Mouse (Mus musculus) lung, embryonic 16.5 days (tissue): ENCODE data around the gene Dock8. TPM values are rescaled to one million over a fixed set of nuclear protein-coding genes. Genes with fewer than 3 reads are reported as not detected.
"Not testable (repeated sequence)": the region's sequence is repeated elsewhere in the genome, so short reads cannot be mapped to it uniquely, and the experiment has no call there.

Experiments
- ATAC-seq: fragments of 200-750 bp; cut with Nextera tagmentation; 2 replicates; pipeline ENCODE4 v1.8.0; 2017; ENCODE audit warnings: low read depth, mild to moderate bottlenecking, moderate library complexity
- H3K27ac ChIP-seq: fragments of 300-500 bp; sonication (generic); 2 replicates; pipeline ENCODE4 v1.5.1; 2014; ENCODE audit warnings: mild to moderate bottlenecking, control low read depth, low read length
- H3K27me3 ChIP-seq: fragments of 300-500 bp; sonication (generic); 2 replicates; pipeline ENCODE4 v1.6.1; 2014; ENCODE audit warnings: low read depth, low read length, mixed read lengths; ENCODE audit not compliant: control insufficient read depth, insufficient read depth
- H3K36me3 ChIP-seq: fragments of 300-500 bp; sonication (generic); 2 replicates; pipeline ENCODE4 v1.6.1; 2014; ENCODE audit warnings: low read length; ENCODE audit not compliant: control insufficient read depth, insufficient read depth
- H3K4me1 ChIP-seq: fragments of 300-500 bp; sonication (generic); replicated peaks from 2 replicates; pipeline ENCODE4 v1.6.1; 2014; ENCODE audit warnings: low read length, mixed read lengths; ENCODE audit not compliant: control insufficient read depth, insufficient read depth
- H3K4me2 ChIP-seq: fragments of 300-500 bp; sonication (generic); 2 replicates; pipeline ENCODE4 v1.6.1; 2014; ENCODE audit warnings: low read depth, low read length, control low read depth
- H3K4me3 ChIP-seq: fragments of 300-500 bp; sonication (generic); 2 replicates; pipeline ENCODE4 v1.5.1; 2014; ENCODE audit warnings: mild to moderate bottlenecking, low read length, control low read depth
- H3K9ac ChIP-seq: fragments of 300-500 bp; sonication (generic); 2 replicates; pipeline ENCODE4 v1.6.1; 2014; ENCODE audit warnings: low read length, control low read depth
- H3K9me3 ChIP-seq: fragments of 300-500 bp; sonication (generic); 2 replicates; pipeline ENCODE4 v1.6.1; 2016; ENCODE audit warnings: low read length; ENCODE audit not compliant: control insufficient read depth
- WGBS: fragments of 180-500 bp; shearing (Covaris S2); extraction: QIAGEN DNeasy Blood & Tissue Kit; methylation state at CpG from one replicate; pipeline ENCODE4 v1.1.7; 2014; 5-methylcytosine and 5-hydroxymethylcytosine counted together
- polyA plus RNA-seq: library from polyadenylated mRNA; unstranded; fragments of >200 nt; fragmentation: Nextera tagmentation; extraction: Ambion mirVana; gene quantifications from 2 replicates; pipeline ENCODE4 v1.2.1, GENCODE M21; 2015

Gene Dock8
- polyA plus RNA-seq, 1 experiment from 2014 or later = 3.9 TPM

DNA sequence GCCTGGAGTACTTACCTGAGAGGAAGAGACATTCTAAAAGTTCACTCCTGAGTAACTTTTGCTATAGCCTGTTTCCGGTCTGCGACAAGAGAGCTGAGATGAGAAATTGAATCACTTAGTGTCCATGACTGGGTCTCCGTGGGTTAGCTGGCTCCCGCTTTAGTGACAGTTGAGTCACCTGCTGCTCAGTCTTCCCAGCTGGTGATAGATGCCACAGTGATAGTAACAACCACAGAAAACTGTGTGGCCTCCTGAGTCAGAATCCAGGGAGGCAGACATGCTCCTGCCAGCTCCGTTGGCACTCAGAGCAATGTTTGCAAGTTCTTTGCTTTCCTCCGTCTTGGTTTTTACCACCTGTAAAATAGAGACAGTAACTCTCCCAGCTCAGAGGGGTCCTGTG lies 23.4 kb downstream of the Dock8 start:
- no peak overlapping the region for H3K4me2 ChIP-seq
- no peak overlapping the region for H3K27ac ChIP-seq
- H3K4me3 ChIP-seq = no peak overlapping the region
- ATAC-seq = no peak
- no peaks in the 10 kb centered on the region for H3K36me3 ChIP-seq
- no peak overlapping the region for H3K9ac ChIP-seq
- 84% methylated on average over 6 of the region's 6 CpGs for WGBS
- H3K27me3 ChIP-seq = no peaks in the 10 kb centered on the region
- no peaks in the 10 kb centered on the region for H3K4me1 ChIP-seq
- no peaks in the 10 kb centered on the region for H3K9me3 ChIP-seq

GRCm38 (mm10) chr19:25031765-25032164 lies 32.4 kb downstream of the Dock8 start:
- no peak for ATAC-seq
- H3K4me3 ChIP-seq = no peak overlapping the region
- 0 out of 2 replicates have a peak, but pooled peaks cover 4% of the 10 kb centered on the region for H3K4me1 ChIP-seq
- no peak overlapping the region for H3K27ac ChIP-seq
- H3K27me3 ChIP-seq = no peaks in the 10 kb centered on the region
- no peaks in the 10 kb centered on the region for H3K36me3 ChIP-seq
- no peak overlapping the region for H3K9ac ChIP-seq
- no peak overlapping the region for H3K4me2 ChIP-seq
- WGBS = 61% methylated on average over 4 of the region's 4 CpGs
- H3K9me3 ChIP-seq = no peaks in the 10 kb centered on the region

DNA sequence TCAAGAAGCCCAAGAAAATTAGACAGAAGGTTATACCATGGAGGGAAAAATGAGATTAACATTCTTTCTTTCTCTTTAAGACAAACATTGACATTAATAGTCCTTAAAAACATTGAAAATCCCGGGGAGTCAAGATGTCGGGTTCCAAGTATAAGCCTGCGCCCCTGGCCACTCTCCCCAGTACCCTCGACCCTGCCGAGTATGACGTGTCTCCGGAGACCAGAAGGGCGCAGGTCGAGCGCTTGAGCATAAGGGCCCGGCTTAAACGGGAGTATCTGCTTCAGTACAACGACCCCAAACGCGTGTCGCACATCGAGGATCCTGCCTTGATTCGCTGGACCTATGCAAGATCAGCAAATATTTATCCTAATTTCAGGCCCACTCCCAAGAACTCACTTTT lies 33.7 kb downstream of the Dock8 start:
- not testable (repeated sequence) for H3K27ac ChIP-seq, H3K27me3 ChIP-seq, H3K4me2 ChIP-seq, H3K36me3 ChIP-seq, H3K9me3 ChIP-seq, H3K4me3 ChIP-seq, ATAC-seq, H3K9ac ChIP-seq, H3K4me1 ChIP-seq
- 63% methylated on average over 7 of the region's 18 CpGs for WGBS

- H3K27ac ChIP-seq = no peak overlapping the region
- H3K4me1 ChIP-seq = peaks cover 13% of the 10 kb centered on the region
- H3K4me3 ChIP-seq = no peak overlapping the region
- H3K9ac ChIP-seq = no peak overlapping the region
- no peaks in the 10 kb centered on the region for H3K27me3 ChIP-seq
- no peak for ATAC-seq
- H3K4me2 ChIP-seq = no peak overlapping the region
- H3K36me3 ChIP-seq = no peaks in the 10 kb centered on the region
- H3K9me3 ChIP-seq = no peaks in the 10 kb centered on the region
- 81% methylated on average over 6 of the region's 6 CpGs for WGBS
Measured at GRCm38 (mm10) chr19:25035825-25036224, 36.5 kb downstream of the Dock8 start.

DNA sequence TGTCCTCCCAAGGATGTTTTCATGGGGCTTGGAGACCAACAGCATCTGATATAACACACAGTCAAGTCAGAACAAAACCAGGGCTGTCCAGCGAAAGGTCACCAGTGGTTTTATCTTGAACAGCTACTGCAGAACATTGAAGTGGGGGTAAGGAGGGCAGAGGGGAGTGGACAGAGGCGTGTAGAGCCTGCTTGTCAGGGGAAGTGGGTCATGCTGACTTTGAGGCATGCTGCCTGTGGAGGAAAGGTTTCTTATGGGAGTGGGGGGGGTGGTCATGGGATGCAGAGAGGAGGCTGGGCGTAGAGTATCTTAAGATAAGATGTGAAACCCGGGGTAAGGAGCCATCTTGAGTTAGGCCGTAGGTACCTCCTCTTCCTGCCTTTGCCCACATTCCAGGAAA lies 37.5 kb downstream of the Dock8 start:
- Histone ChIP-seq H3K27ac (peak overlapping the region; percentile 68), H3K36me3 (no peaks in the 10 kb centered on the region), H3K27me3 (no peaks in the 10 kb centered on the region), H3K4me2 (no peak overlapping the region), H3K4me3 (no peak overlapping the region), H3K4me1 (peaks cover 16% of the 10 kb centered on the region), H3K9ac (no peak overlapping the region), H3K9me3 (no peaks in the 10 kb centered on the region)
- WGBS = 63% methylated on average over 5 of the region's 5 CpGs
- peak; percentile 39; the same call in 1 of the 2 replicates for ATAC-seq

DNA sequence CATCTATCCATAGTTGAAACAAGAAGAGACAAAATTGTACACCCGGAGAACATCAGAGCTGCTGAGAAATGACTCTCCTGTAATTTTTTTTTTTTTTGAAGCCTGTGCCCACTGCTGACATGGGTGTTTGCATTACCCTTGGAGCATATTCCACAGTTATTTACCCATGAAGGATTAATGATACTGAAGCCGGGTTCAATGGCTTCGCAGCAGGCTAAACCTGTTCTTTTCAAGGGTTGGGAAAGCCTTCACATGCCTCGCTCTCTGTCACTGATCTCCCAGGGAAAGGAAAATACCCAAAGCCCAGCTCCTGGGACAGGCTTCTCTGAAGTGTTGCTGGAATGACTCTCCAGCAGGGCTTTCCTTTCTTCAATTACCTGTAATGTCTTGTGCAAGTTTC lies 37.9 kb downstream of the Dock8 start:
- Histone ChIP-seq H3K4me2 (no peak overlapping the region), H3K9me3 (no peaks in the 10 kb centered on the region), H3K27ac (peak overlapping the region; percentile 68), H3K9ac (no peak overlapping the region), H3K36me3 (no peaks in the 10 kb centered on the region), H3K4me3 (no peak overlapping the region), H3K27me3 (no peaks in the 10 kb centered on the region), H3K4me1 (peaks cover 16% of the 10 kb centered on the region)
- peak; percentile 80 for ATAC-seq
- 67% methylated on average over 4 of the region's 4 CpGs for WGBS

- Histone ChIP-seq H3K27me3 (no peaks in the 10 kb centered on the region), H3K9ac (0 out of 2 replicates have a peak overlapping the region, but pooled peaks have one; percentile 19), H3K27ac (peak overlapping the region; percentile 41), H3K4me3 (no peak overlapping the region), H3K4me2 (no peak overlapping the region), H3K4me1 (peaks cover 16% of the 10 kb centered on the region), H3K9me3 (no peaks in the 10 kb centered on the region), H3K36me3 (no peaks in the 10 kb centered on the region)
- ATAC-seq = no peak
- 26% methylated on average over 6 of the region's 6 CpGs for WGBS
Measured at GRCm38 (mm10) chr19:25038293-25038692, 39.0 kb downstream of the Dock8 start.

DNA sequence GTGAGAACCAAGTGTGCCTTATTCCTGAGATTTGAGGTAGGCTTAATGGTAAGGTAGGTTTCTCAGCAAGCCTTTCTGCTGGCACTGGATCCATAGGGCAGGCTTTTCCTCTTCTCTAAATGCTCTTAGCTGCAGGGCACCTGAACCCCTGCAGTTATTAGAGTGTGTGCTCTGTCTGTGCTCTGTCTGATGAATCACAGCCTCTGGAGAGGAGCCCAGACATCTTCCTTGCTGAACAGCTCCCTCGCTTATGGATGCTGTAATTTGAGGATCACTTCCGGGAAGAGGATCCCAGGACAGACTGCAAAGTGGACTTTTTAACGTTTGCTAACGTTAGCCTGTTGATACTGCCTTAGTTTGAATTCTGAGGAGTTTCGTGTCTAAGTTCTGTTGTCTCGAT lies 41.9 kb downstream of the Dock8 start:
- peak overlapping the region; percentile 65 for H3K27ac ChIP-seq
- 30% methylated on average over 6 of the region's 6 CpGs for WGBS
- ATAC-seq = no peak

GRCm38 (mm10) chr19:25042973-25043372 lies 43.6 kb downstream of the Dock8 start:
- WGBS = 61% methylated on average over 11 of the region's 11 CpGs
- H3K4me2 ChIP-seq = no peak overlapping the region
- no peaks in the 10 kb centered on the region for H3K27me3 ChIP-seq
- H3K4me3 ChIP-seq = no peak overlapping the region
- no peak overlapping the region for H3K9ac ChIP-seq
- H3K27ac ChIP-seq = no peak overlapping the region
- ATAC-seq = no peak
- H3K9me3 ChIP-seq = no peaks in the 10 kb centered on the region
- peaks cover 12% of the 10 kb centered on the region for H3K4me1 ChIP-seq
- no peaks in the 10 kb centered on the region for H3K36me3 ChIP-seq

More for the DNA sequence above, 41.9 kb downstream of the Dock8 start:
- Histone ChIP-seq H3K4me2 (no peak overlapping the region), H3K4me1 (peaks cover 12% of the 10 kb centered on the region), H3K4me3 (no peak overlapping the region), H3K9ac (no peak overlapping the region), H3K27me3 (no peaks in the 10 kb centered on the region), H3K9me3 (no peaks in the 10 kb centered on the region), H3K36me3 (no peaks in the 10 kb centered on the region)

GRCm38 (mm10) chr19:25044057-25044456 lies 44.7 kb downstream of the Dock8 start:
- Histone ChIP-seq H3K4me1 (0 out of 2 replicates have a peak, but pooled peaks cover 3% of the 10 kb centered on the region), H3K4me3 (no peak overlapping the region), H3K4me2 (no peak overlapping the region), H3K36me3 (no peaks in the 10 kb centered on the region), H3K27ac (no peak overlapping the region), H3K9me3 (no peaks in the 10 kb centered on the region), H3K27me3 (no peaks in the 10 kb centered on the region), H3K9ac (no peak overlapping the region)
- 48% methylated on average over 3 of the region's 3 CpGs for WGBS
- ATAC-seq = no peak
